Mouse (Mus musculus): ENCODE results near the gene Rpusd1. TPM values are rescaled to one million over a fixed set of nuclear protein-coding genes. Genes with fewer than 3 reads are reported as not detected.
"Not testable (repeated sequence)": the region's sequence is repeated elsewhere in the genome, so short reads cannot be mapped to it uniquely, and the experiment has no call there.

Gene Rpusd1
- polyA plus RNA-seq, 1 experiment from 2014 or later: 19.4 TPM

- Histone ChIP-seq H3K4me3 (ENCODE audit: low read depth, low read length) (no peak overlapping the region), H3K4me1 (ENCODE audit: control insufficient read depth, insufficient read depth, low read length) (no peaks in the 10 kb centered on the region), H3K27ac (replicated peaks; ENCODE audit: low read depth, low read length) (no peak overlapping the region), H3K27me3 (ENCODE audit: control insufficient read depth, insufficient read depth, low read length) (no peaks in the 10 kb centered on the region), H3K9me3 (replicated peaks; ENCODE audit: control insufficient read depth, low read length) (no peaks in the 10 kb centered on the region), H3K4me2 (ENCODE audit: low read depth, low read length) (no peak overlapping the region), H3K36me3 (replicated peaks; ENCODE audit: control insufficient read depth, insufficient read depth, low read depth, low read length) (no peaks in the 10 kb centered on the region), H3K9ac (replicated peaks; ENCODE audit: low read length) (no peak overlapping the region)
- ATAC-seq (replicated peaks; ENCODE audit: insufficient number of reproducible peaks, low FRiP score, low TSS enrichment, low read depth) (no peak), DNase-seq (ENCODE audit: low spot score) (no peak)
- WGBS: 82% methylated on average over 7 of the region's 7 CpGs
These were observed 11.4 kb downstream of the Rpusd1 start for GRCm38 (mm10) chr17:25738861-25739260.

GRCm38 (mm10) chr17:25741471-25741870 is 14.0 kb downstream of the Rpusd1 start:
- not testable (repeated sequence) for H3K27me3 ChIP-seq (ENCODE audit: control insufficient read depth, insufficient read depth, low read length); H3K4me3 ChIP-seq (ENCODE audit: low read depth, low read length); DNase-seq (ENCODE audit: low spot score); H3K9ac ChIP-seq (replicated peaks; ENCODE audit: low read length); H3K27ac ChIP-seq (replicated peaks; ENCODE audit: low read depth, low read length); ATAC-seq (replicated peaks; ENCODE audit: insufficient number of reproducible peaks, low FRiP score, low TSS enrichment, low read depth); H3K36me3 ChIP-seq (replicated peaks; ENCODE audit: control insufficient read depth, insufficient read depth, low read depth, low read length); H3K4me2 ChIP-seq (ENCODE audit: low read depth, low read length); H3K4me1 ChIP-seq (ENCODE audit: control insufficient read depth, insufficient read depth, low read length); H3K9me3 ChIP-seq (replicated peaks; ENCODE audit: control insufficient read depth, low read length)
- WGBS: 75% methylated on average over 12 of the region's 12 CpGs

- H3K4me1 ChIP-seq (ENCODE audit: control insufficient read depth, insufficient read depth, low read length): no peaks in the 10 kb centered on the region
- no peaks in the 10 kb centered on the region for H3K27me3 ChIP-seq (ENCODE audit: control insufficient read depth, insufficient read depth, low read length)
- H3K4me2 ChIP-seq (ENCODE audit: low read depth, low read length): no peak overlapping the region
- ATAC-seq (replicated peaks; ENCODE audit: insufficient number of reproducible peaks, low FRiP score, low TSS enrichment, low read depth) (no peak), DNase-seq (ENCODE audit: low spot score) (no peak)
- no peaks in the 10 kb centered on the region for H3K9me3 ChIP-seq (replicated peaks; ENCODE audit: control insufficient read depth, low read length)
- H3K9ac ChIP-seq (replicated peaks; ENCODE audit: low read length): no peak overlapping the region
- H3K36me3 ChIP-seq (replicated peaks; ENCODE audit: control insufficient read depth, insufficient read depth, low read depth, low read length): no peaks in the 10 kb centered on the region
- H3K27ac ChIP-seq (replicated peaks; ENCODE audit: low read depth, low read length): no peak overlapping the region
- H3K4me3 ChIP-seq (ENCODE audit: low read depth, low read length): no peak overlapping the region
- WGBS: 92% methylated on average over 9 of the region's 9 CpGs
These were observed 16.4 kb downstream of the Rpusd1 start for GRCm38 (mm10) chr17:25743831-25744230.

GRCm38 (mm10) chr17:25744311-25744710 is 16.8 kb downstream of the Rpusd1 start:
- Histone ChIP-seq H3K4me1 (ENCODE audit: control insufficient read depth, insufficient read depth, low read length) (no peaks in the 10 kb centered on the region), H3K9me3 (replicated peaks; ENCODE audit: control insufficient read depth, low read length) (no peaks in the 10 kb centered on the region), H3K9ac (replicated peaks; ENCODE audit: low read length) (no peak overlapping the region), H3K36me3 (replicated peaks; ENCODE audit: control insufficient read depth, insufficient read depth, low read depth, low read length) (no peaks in the 10 kb centered on the region), H3K4me2 (ENCODE audit: low read depth, low read length) (no peak overlapping the region), H3K4me3 (ENCODE audit: low read depth, low read length) (no peak overlapping the region), H3K27ac (replicated peaks; ENCODE audit: low read depth, low read length) (no peak overlapping the region), H3K27me3 (ENCODE audit: control insufficient read depth, insufficient read depth, low read length) (no peaks in the 10 kb centered on the region)
- ATAC-seq (replicated peaks; ENCODE audit: insufficient number of reproducible peaks, low FRiP score, low TSS enrichment, low read depth) (no peak), DNase-seq (ENCODE audit: low spot score) (no peak)
- WGBS: 78% methylated on average over 10 of the region's 10 CpGs

- no peaks in the 10 kb centered on the region for H3K27me3 ChIP-seq (ENCODE audit: control insufficient read depth, insufficient read depth, low read length)
- H3K4me1 ChIP-seq (ENCODE audit: control insufficient read depth, insufficient read depth, low read length): no peaks in the 10 kb centered on the region
- no peak overlapping the region for H3K4me2 ChIP-seq (ENCODE audit: low read depth, low read length)
- no peak overlapping the region for H3K9ac ChIP-seq (replicated peaks; ENCODE audit: low read length)
- no peak overlapping the region for H3K27ac ChIP-seq (replicated peaks; ENCODE audit: low read depth, low read length)
- H3K4me3 ChIP-seq (ENCODE audit: low read depth, low read length): no peak overlapping the region
- no peak for ATAC-seq (replicated peaks; ENCODE audit: insufficient number of reproducible peaks, low FRiP score, low TSS enrichment, low read depth)
- H3K9me3 ChIP-seq (replicated peaks; ENCODE audit: control insufficient read depth, low read length): no peaks in the 10 kb centered on the region
- H3K36me3 ChIP-seq (replicated peaks; ENCODE audit: control insufficient read depth, insufficient read depth, low read depth, low read length): no peaks in the 10 kb centered on the region
- DNase-seq (ENCODE audit: low spot score): no peak
- WGBS: 97% methylated on average over 4 of the region's 4 CpGs
These were observed 20.8 kb downstream of the Rpusd1 start for GRCm38 (mm10) chr17:25748238-25748637.

GRCm38 (mm10) chr17:25749314-25749713 is 21.8 kb downstream of the Rpusd1 start:
- Histone ChIP-seq H3K36me3 (replicated peaks; ENCODE audit: control insufficient read depth, insufficient read depth, low read depth, low read length) (no peaks in the 10 kb centered on the region), H3K9ac (replicated peaks; ENCODE audit: low read length) (no peak overlapping the region), H3K4me3 (ENCODE audit: low read depth, low read length) (no peak overlapping the region), H3K4me1 (ENCODE audit: control insufficient read depth, insufficient read depth, low read length) (no peaks in the 10 kb centered on the region), H3K9me3 (replicated peaks; ENCODE audit: control insufficient read depth, low read length) (no peaks in the 10 kb centered on the region), H3K27me3 (ENCODE audit: control insufficient read depth, insufficient read depth, low read length) (no peaks in the 10 kb centered on the region), H3K4me2 (ENCODE audit: low read depth, low read length) (no peak overlapping the region), H3K27ac (replicated peaks; ENCODE audit: low read depth, low read length) (no peak overlapping the region)
- ATAC-seq (replicated peaks; ENCODE audit: insufficient number of reproducible peaks, low FRiP score, low TSS enrichment, low read depth) (no peak), DNase-seq (ENCODE audit: low spot score) (no peak)
- WGBS: 86% methylated on average over 6 of the region's 6 CpGs

GRCm38 (mm10) chr17:25751446-25751845 is 24.0 kb downstream of the Rpusd1 start:
- no peak overlapping the region for H3K4me2 ChIP-seq (ENCODE audit: low read depth, low read length)
- H3K9me3 ChIP-seq (replicated peaks; ENCODE audit: control insufficient read depth, low read length): no peaks in the 10 kb centered on the region
- H3K27ac ChIP-seq (replicated peaks; ENCODE audit: low read depth, low read length): no peak overlapping the region
- no peak overlapping the region for H3K4me3 ChIP-seq (ENCODE audit: low read depth, low read length)
- H3K36me3 ChIP-seq (replicated peaks; ENCODE audit: control insufficient read depth, insufficient read depth, low read depth, low read length): no peaks in the 10 kb centered on the region
- DNase-seq (ENCODE audit: low spot score): no peak
- H3K9ac ChIP-seq (replicated peaks; ENCODE audit: low read length): no peak overlapping the region
- H3K4me1 ChIP-seq (ENCODE audit: control insufficient read depth, insufficient read depth, low read length): no peaks in the 10 kb centered on the region
- no peaks in the 10 kb centered on the region for H3K27me3 ChIP-seq (ENCODE audit: control insufficient read depth, insufficient read depth, low read length)
- ATAC-seq (replicated peaks; ENCODE audit: insufficient number of reproducible peaks, low FRiP score, low TSS enrichment, low read depth): no peak
- WGBS: 71% methylated on average over 5 of the region's 5 CpGs

- Histone ChIP-seq H3K9me3 (replicated peaks; ENCODE audit: control insufficient read depth, low read length) (no peaks in the 10 kb centered on the region), H3K27ac (replicated peaks; ENCODE audit: low read depth, low read length) (no peak within 1 kb of the TSS), H3K4me3 (ENCODE audit: low read depth, low read length) (no peak within 1 kb of the TSS), H3K4me2 (ENCODE audit: low read depth, low read length) (no peak within 1 kb of the TSS), H3K9ac (replicated peaks; ENCODE audit: low read length) (no peak within 1 kb of the TSS), H3K4me1 (ENCODE audit: control insufficient read depth, insufficient read depth, low read length) (no peaks in the 10 kb centered on the region), H3K27me3 (ENCODE audit: control insufficient read depth, insufficient read depth, low read length) (no peaks in the 10 kb centered on the region), H3K36me3 (replicated peaks; ENCODE audit: control insufficient read depth, insufficient read depth, low read depth, low read length) (no peaks in the 10 kb centered on the region)
- DNase-seq (ENCODE audit: low spot score) (no peak), ATAC-seq (replicated peaks; ENCODE audit: insufficient number of reproducible peaks, low FRiP score, low TSS enrichment, low read depth) (no peak)
- WGBS: 80% methylated on average over 9 of the region's 9 CpGs
These were observed 26.8 kb downstream of the Rpusd1 start, which contains the start of gene Msln for GRCm38 (mm10) chr17:25754241-25754640. TSS of gene Msln (minus strand) at chr17:25754378.
